Mouse (Mus musculus): Measurements from ENCODE around the gene Fubp1. TPM values are rescaled to one million over a fixed set of nuclear protein-coding genes. Genes with fewer than 3 reads are reported as not detected.

Gene Fubp1
- total and polyA plus RNA-seq, 3 experiments, result 214 to 333 (median 224) TPM

DNA sequence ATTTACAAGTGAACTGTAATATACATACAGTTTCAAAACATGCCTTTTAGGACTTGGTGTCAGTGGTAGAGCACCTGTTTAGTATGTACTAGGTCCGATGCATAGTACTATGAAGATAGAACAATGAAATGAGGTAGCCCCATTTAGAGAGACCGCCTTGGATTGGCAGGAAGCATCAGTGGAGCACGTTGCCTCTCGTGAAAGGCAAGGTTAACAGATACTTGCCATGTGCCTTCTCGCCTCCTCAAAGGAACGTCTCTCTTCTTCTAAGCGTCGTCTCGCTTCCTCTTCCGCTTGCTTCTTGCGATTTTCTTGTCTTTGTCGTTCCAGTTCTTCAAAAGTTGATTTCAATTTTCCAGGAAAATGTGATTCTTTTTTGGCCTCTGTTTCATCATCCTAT is 37.5 kb downstream of the Fubp1 start:
- TF ChIP-seq MAX (IDR thresholded peaks at IDR 0.05; ENCODE audit: low read length) (peak; percentile 65; the same call in 1 of the 2 replicates), MYC (IDR thresholded peaks at IDR 0.05; ENCODE audit: low read depth, low read length) (peak; percentile 70), SMC3 (IDR thresholded peaks at IDR 0.05; ENCODE audit: low read depth, low read length) (no peak)
- Histone ChIP-seq H3K27ac (ENCODE audit: insufficient read depth, low read depth) (no peak overlapping the region), H3K4me3 (replicated peaks in 1 of 3; ENCODE audit: low read depth in 2 of 3, low read length in 2 of 3, poor library complexity in 1 of 3) (no peak overlapping the region), H3K27me3 (replicated peaks) (no peaks in the 10 kb centered on the region), H3K36me3 (replicated peaks in 1 of 2; ENCODE audit: control insufficient read depth in 1 of 2, insufficient read depth in 1 of 2, low read length in 1 of 2) (peaks cover 2 to 19% of the 10 kb centered on the region in 2 experiments), H3K9me3 (replicated peaks; ENCODE audit: low read length) (no peaks in the 10 kb centered on the region), H3K4me2 (ENCODE audit: insufficient read depth, low read depth, poor library complexity, severe bottlenecking) (no peak overlapping the region), H3K4me1 (ENCODE audit: control insufficient read depth in 1 of 2, insufficient read depth in 2 of 2) (peaks cover 0 to 5% of the 10 kb centered on the region in 2 experiments; a peak in 1 of 4 replicates), H3K79me2 (replicated peaks; ENCODE audit: control insufficient read depth, extremely low read depth, insufficient read depth, poor library complexity, severe bottlenecking) (no peaks in the 10 kb centered on the region), H3K9ac (ENCODE audit: insufficient read depth, low read depth) (no peak overlapping the region)
- dilution Hi-C loops (cut with MboI; ENCODE audit: extremely low pct_ligation_motif_present, extremely low pct_unique_long_range_greater_than_20kb, low sequenced_read_pairs), result no loop called here
- DNase-seq (ENCODE audit: extremely low read depth), result no peak
- in situ Hi-C loops (cut with MboI; ENCODE audit: low pct_ligation_motif_present, low pct_unique_long_range_greater_than_20kb, low sequenced_read_pairs), result no loop called here

- Histone ChIP-seq H3K9me3 (replicated peaks; ENCODE audit: low read length) (no peaks in the 10 kb centered on the region), H3K9ac (ENCODE audit: insufficient read depth, low read depth) (no peak overlapping the region), H3K36me3 (replicated peaks in 1 of 2; ENCODE audit: control insufficient read depth in 1 of 2, insufficient read depth in 1 of 2, low read length in 1 of 2) (peaks cover 2 to 9% of the 10 kb centered on the region in 2 experiments), H3K79me2 (replicated peaks; ENCODE audit: control insufficient read depth, extremely low read depth, insufficient read depth, poor library complexity, severe bottlenecking) (no peaks in the 10 kb centered on the region), H3K27me3 (replicated peaks) (no peaks in the 10 kb centered on the region), H3K4me2 (ENCODE audit: insufficient read depth, low read depth, poor library complexity, severe bottlenecking) (no peak overlapping the region), H3K4me1 (ENCODE audit: control insufficient read depth in 1 of 2, insufficient read depth in 2 of 2) (peaks cover 0 to 5% of the 10 kb centered on the region in 2 experiments; a peak in 1 of 4 replicates), H3K4me3 (replicated peaks in 1 of 3; ENCODE audit: low read depth in 2 of 3, low read length in 2 of 3, poor library complexity in 1 of 3) (no peak overlapping the region), H3K27ac (ENCODE audit: insufficient read depth, low read depth) (no peak overlapping the region)
- TF ChIP-seq MAZ (IDR thresholded peaks at IDR 0.05; ENCODE audit: low read depth, low read length) (no peak), NELFE (IDR thresholded peaks at IDR 0.05; ENCODE audit: low read depth, low read length) (no peak), JUND (conservative IDR thresholded peaks at IDR 0.05; ENCODE audit: low read depth, low read length) (no peak), KAT2A (IDR thresholded peaks at IDR 0.05; ENCODE audit: insufficient replicate concordance, low read length) (no peak), CHD1 (IDR thresholded peaks at IDR 0.05; ENCODE audit: low read depth, low read length) (no peak), MYC (IDR thresholded peaks at IDR 0.05; ENCODE audit: low read depth, low read length) (no peak), GABPA (IDR thresholded peaks at IDR 0.05; ENCODE audit: insufficient replicate concordance, low read depth, low read length) (no peak), MAX (IDR thresholded peaks at IDR 0.05; ENCODE audit: low read length) (no peak), SIN3A (IDR thresholded peaks at IDR 0.05; ENCODE audit: low read length) (no peak), IRF4 (IDR thresholded peaks at IDR 0.05; ENCODE audit: low read depth, low read length) (no peak), MXI1 (IDR thresholded peaks at IDR 0.05; ENCODE audit: low read depth, low read length) (no peak), POLR2A (IDR thresholded peaks at IDR 0.05; ENCODE audit: low read depth, low read length) (no peak), CHD2 (IDR thresholded peaks at IDR 0.05; ENCODE audit: low read length) (no peak)
- dilution Hi-C loops (cut with MboI; ENCODE audit: extremely low pct_ligation_motif_present, extremely low pct_unique_long_range_greater_than_20kb, low sequenced_read_pairs), result no loop called here
- no peak for DNase-seq (ENCODE audit: extremely low read depth)
- in situ Hi-C loops (cut with MboI; ENCODE audit: low pct_ligation_motif_present, low pct_unique_long_range_greater_than_20kb, low sequenced_read_pairs), result loop anchor here (25.0 kb wide), 1 partner anchor 487 kb away; no protein-coding TSS in a partner anchor
These were observed 40.3 kb downstream of the Fubp1 start for GRCm38 (mm10) chr3:152250487-152250886.

- dilution Hi-C loops (cut with MboI; ENCODE audit: extremely low pct_ligation_motif_present, extremely low pct_unique_long_range_greater_than_20kb, low sequenced_read_pairs), result no loop called here
These were observed 47.3 kb downstream of the Fubp1 start for GRCm38 (mm10) chr3:152257528-152257927.

More at GRCm38 (mm10) chr3:152257528-152257927, 47.3 kb downstream of the Fubp1 start:
- H3K4me2 ChIP-seq (ENCODE audit: insufficient read depth, low read depth, poor library complexity, severe bottlenecking), result no peak overlapping the region
- no peaks in the 10 kb centered on the region for H3K79me2 ChIP-seq (replicated peaks; ENCODE audit: control insufficient read depth, extremely low read depth, insufficient read depth, poor library complexity, severe bottlenecking)
- no peak overlapping the region for H3K4me3 ChIP-seq (replicated peaks in 1 of 3; ENCODE audit: low read depth in 2 of 3, low read length in 2 of 3, poor library complexity in 1 of 3)
- no peaks in the 10 kb centered on the region for H3K9me3 ChIP-seq (replicated peaks; ENCODE audit: low read length)
- DNase-seq (ENCODE audit: extremely low read depth), result no peak
- H3K4me1 ChIP-seq (ENCODE audit: control insufficient read depth in 1 of 2, insufficient read depth in 2 of 2), result peaks cover 0 to 2% of the 10 kb centered on the region in 2 experiments; a peak in 1 of 4 replicates
- no peaks in the 10 kb centered on the region for H3K27me3 ChIP-seq (replicated peaks)
- in situ Hi-C loops (cut with MboI; ENCODE audit: low pct_ligation_motif_present, low pct_unique_long_range_greater_than_20kb, low sequenced_read_pairs), result loop anchor here (25.0 kb wide), 1 partner anchor 480 kb away; no protein-coding TSS in a partner anchor
- TF ChIP-seq MAX (IDR thresholded peaks at IDR 0.05; ENCODE audit: low read length), result no peak
- TF ChIP-seq JUN (IDR thresholded peaks at IDR 0.05; ENCODE audit: insufficient read depth, low read depth, low read length), result peak; percentile 62
- TF ChIP-seq JUND (conservative IDR thresholded peaks at IDR 0.05; ENCODE audit: low read depth, low read length), result peak; percentile 62; the same call in 1 of the 2 replicates
- no peak for TF ChIP-seq MYC (IDR thresholded peaks at IDR 0.05; ENCODE audit: low read depth, low read length)
- TF ChIP-seq EP300 (IDR thresholded peaks at IDR 0.05; ENCODE audit: low read length), result peak; percentile 82
- peak; percentile 73; the same call in 1 of the 2 replicates for TF ChIP-seq IRF4 (IDR thresholded peaks at IDR 0.05; ENCODE audit: low read depth, low read length)
- H3K9ac ChIP-seq (ENCODE audit: insufficient read depth, low read depth), result no peak overlapping the region
- H3K36me3 ChIP-seq (replicated peaks in 1 of 2; ENCODE audit: control insufficient read depth in 1 of 2, insufficient read depth in 1 of 2, low read length in 1 of 2), result no peaks in the 10 kb centered on the region
- no peak overlapping the region for H3K27ac ChIP-seq (ENCODE audit: insufficient read depth, low read depth)

All from CH12.LX (cell line).